Mouse (Mus musculus): ENCODE results near the gene Epb41l4b. TPM values are rescaled to one million over a fixed set of nuclear protein-coding genes. Genes with fewer than 3 reads are reported as not detected.

The Epb41l4b gene
- total RNA-seq, 2 experiments from 2014 or later: 7.6 to 8.1 TPM

- no peak for DNase-seq (ENCODE audit: low spot score in 2 of 2)
These were observed 193.7 kb downstream of the Epb41l4b start for GRCm38 (mm10) chr4:56949494-56949893.

- peak; percentile 68 to 83 for DNase-seq (ENCODE audit: low spot score in 2 of 2)
These were observed 196.3 kb downstream of the Epb41l4b start, which contains the start of gene Tmem245 for GRCm38 (mm10) chr4:56946641-56947640. TSS of gene Tmem245 (minus strand) at chr4:56947437.

- no peak for DNase-seq (ENCODE audit: low spot score in 2 of 2)
These were observed 197.1 kb downstream of the Epb41l4b start for GRCm38 (mm10) chr4:56946180-56946579.

DNA sequence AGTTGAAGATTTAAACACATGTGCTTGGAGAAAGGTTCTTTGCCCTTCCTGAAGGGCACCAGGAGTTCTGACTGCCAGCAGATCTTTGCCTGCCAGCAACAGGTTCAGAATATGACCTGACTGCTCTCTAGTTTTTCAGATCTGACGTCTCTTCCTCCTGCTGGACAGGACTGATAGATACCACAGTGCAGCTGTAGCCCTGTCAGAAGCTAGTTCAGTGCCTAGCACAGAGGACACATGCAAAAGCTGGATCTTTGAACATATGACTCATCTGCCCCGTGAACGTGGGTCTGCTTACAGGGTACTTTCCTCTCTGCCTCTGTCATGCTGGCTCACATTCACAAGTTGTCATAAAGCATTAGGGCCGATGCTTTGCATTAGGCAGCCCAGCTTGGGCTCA lies 199.0 kb downstream of the Epb41l4b start:
- DNase-seq (ENCODE audit: low spot score in 2 of 2): no peak

DNA sequence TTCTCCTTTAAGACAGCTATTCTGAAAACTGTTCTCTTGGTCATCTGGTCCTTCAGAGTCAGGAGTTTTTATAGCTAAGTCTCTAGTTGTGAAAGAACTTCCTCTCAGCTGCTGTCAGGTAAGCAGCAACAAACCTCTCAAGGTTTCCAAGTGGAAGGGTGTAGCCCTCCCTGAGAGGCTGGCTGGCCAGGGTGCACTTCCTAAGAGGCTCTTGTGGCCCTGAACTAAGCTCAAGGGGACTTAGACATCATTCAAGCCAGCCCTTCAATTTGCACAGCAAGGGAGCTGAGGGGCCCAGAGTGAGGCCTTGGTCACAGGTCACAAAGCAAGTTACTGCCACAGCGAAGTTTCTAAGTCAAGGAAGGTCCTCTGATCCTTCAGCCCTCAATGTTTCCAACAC lies 200.0 kb downstream of the Epb41l4b start:
- no peak for DNase-seq (ENCODE audit: low spot score in 2 of 2)

GRCm38 (mm10) chr4:56942567-56942966 lies 200.7 kb downstream of the Epb41l4b start:
- no peak for DNase-seq (ENCODE audit: low spot score in 2 of 2)

Other genes with a start within 250 kb of the Epb41l4b start
- 10 to 100 TPM; 40.9 to 43.7 TPM for gene Tmem245, start 196.0 kb downstream of the Epb41l4b start, total RNA-seq (2021)
- gene Frrs1l, start 153.0 kb downstream of the Epb41l4b start, total RNA-seq (2021): under 1 TPM; 0.84 to 0.99 TPM
- gene Ptpn3, start 158.4 kb upstream of the Epb41l4b start, total RNA-seq (2021): 10 to 100 TPM; 29.0 to 34.7 TPM

All from adrenal gland, postnatal 4 days (tissue).